Mouse (Mus musculus): Measurements from ENCODE around the gene Lrrc55. TPM values are rescaled to one million over a fixed set of nuclear protein-coding genes. Genes with fewer than 3 reads are reported as not detected.

Gene Lrrc55
- polyA plus RNA-seq, 1 experiment from 2014 or later, result 9.7 TPM

- Histone ChIP-seq H3K4me3 (replicated peaks; ENCODE audit: low read length) (no peak overlapping the region), H3K9me3 (ENCODE audit: control insufficient read depth, low read length) (no peaks in the 10 kb centered on the region), H3K36me3 (replicated peaks; ENCODE audit: control insufficient read depth, insufficient read depth) (no peaks in the 10 kb centered on the region), H3K27me3 (ENCODE audit: control insufficient read depth, insufficient read depth, low read length) (no peaks in the 10 kb centered on the region), H3K4me1 (replicated peaks; ENCODE audit: control insufficient read depth, insufficient read depth, low read length) (no peaks in the 10 kb centered on the region), H3K27ac (no peak overlapping the region), H3K4me2 (replicated peaks) (no peak overlapping the region), H3K9ac (no peak overlapping the region)
- 56% methylated on average over 6 of the region's 6 CpGs for WGBS
- DNase-seq (ENCODE audit: low spot score) (no peak), ATAC-seq (ENCODE audit: low FRiP score) (0 out of 2 replicates have a peak, but pooled peaks have one; percentile 29)
Observed at GRCm38 (mm10) chr2:85129496-85129971, 67.5 kb downstream of the Lrrc55 start.

GRCm38 (mm10) chr2:85123869-85124535, 73.0 kb downstream of the Lrrc55 start:
- 31% methylated on average over 1 of the region's 1 CpGs for WGBS
- H3K27me3 ChIP-seq (ENCODE audit: control insufficient read depth, insufficient read depth, low read length), result no peaks in the 10 kb centered on the region
- ATAC-seq (ENCODE audit: low FRiP score), result peak; percentile 93
- H3K4me3 ChIP-seq (replicated peaks; ENCODE audit: low read length), result no peak overlapping the region
- peak; percentile 80 for DNase-seq (ENCODE audit: low spot score)
- no peaks in the 10 kb centered on the region for H3K4me1 ChIP-seq (replicated peaks; ENCODE audit: control insufficient read depth, insufficient read depth, low read length)
- no peak overlapping the region for H3K9ac ChIP-seq
- no peaks in the 10 kb centered on the region for H3K9me3 ChIP-seq (ENCODE audit: control insufficient read depth, low read length)
- no peaks in the 10 kb centered on the region for H3K36me3 ChIP-seq (replicated peaks; ENCODE audit: control insufficient read depth, insufficient read depth)
- no peak overlapping the region for H3K4me2 ChIP-seq (replicated peaks)
- no peak overlapping the region for H3K27ac ChIP-seq

- Histone ChIP-seq H3K4me1 (replicated peaks; ENCODE audit: control insufficient read depth, insufficient read depth, low read length) (no peaks in the 10 kb centered on the region), H3K36me3 (replicated peaks; ENCODE audit: control insufficient read depth, insufficient read depth) (no peaks in the 10 kb centered on the region), H3K4me2 (replicated peaks) (no peak overlapping the region), H3K4me3 (replicated peaks; ENCODE audit: low read length) (no peak overlapping the region), H3K27me3 (ENCODE audit: control insufficient read depth, insufficient read depth, low read length) (no peaks in the 10 kb centered on the region), H3K9me3 (ENCODE audit: control insufficient read depth, low read length) (no peaks in the 10 kb centered on the region), H3K9ac (no peak overlapping the region), H3K27ac (no peak overlapping the region)
- ATAC-seq (ENCODE audit: low FRiP score), result peak; percentile 82
- peak; percentile 86 for DNase-seq (ENCODE audit: low spot score)
- WGBS, result 31% methylated on average over 5 of the region's 5 CpGs
Observed at GRCm38 (mm10) chr2:85123187-85123868, 73.7 kb downstream of the Lrrc55 start.

Other genes starting within 250 kb of the Lrrc55 start
- gene Prg2, start 216.7 kb downstream of the Lrrc55 start, polyA plus RNA-seq (2014; fragmentation: Nextera tagmentation; extraction: Ambion mirVana), result not detected in 2 replicates
- gene Prg3, start 209.0 kb downstream of the Lrrc55 start, polyA plus RNA-seq (2014; fragmentation: Nextera tagmentation; extraction: Ambion mirVana), result not detected in 2 replicates
- gene Ssrp1, start 160.0 kb downstream of the Lrrc55 start, polyA plus RNA-seq (2014; fragmentation: Nextera tagmentation; extraction: Ambion mirVana), result 169 and 178 TPM in 2 replicates
- 2.9 and 4.1 TPM in 2 replicates for gene P2rx3, start 159.7 kb downstream of the Lrrc55 start, polyA plus RNA-seq (2014; fragmentation: Nextera tagmentation; extraction: Ambion mirVana)
- gene Tnks1bp1, start 149.2 kb downstream of the Lrrc55 start, polyA plus RNA-seq (2014; fragmentation: Nextera tagmentation; extraction: Ambion mirVana), result 6.1 and 6.5 TPM in 2 replicates
- gene Aplnr, start 61.0 kb downstream of the Lrrc55 start, polyA plus RNA-seq (2014; fragmentation: Nextera tagmentation; extraction: Ambion mirVana), result 29.2 and 35.2 TPM in 2 replicates
- gene Olfr987, start 142.1 kb upstream of the Lrrc55 start, polyA plus RNA-seq (2014; fragmentation: Nextera tagmentation; extraction: Ambion mirVana), result not detected in 2 replicates
- not detected in 2 replicates for gene Olfr988, start 166.0 kb upstream of the Lrrc55 start, polyA plus RNA-seq (2014; fragmentation: Nextera tagmentation; extraction: Ambion mirVana)
- gene Olfr992, start 212.3 kb upstream of the Lrrc55 start, polyA plus RNA-seq (2014; fragmentation: Nextera tagmentation; extraction: Ambion mirVana), result not detected in 2 replicates
- gene Olfr993, start 217.7 kb upstream of the Lrrc55 start, polyA plus RNA-seq (2014; fragmentation: Nextera tagmentation; extraction: Ambion mirVana), result not detected in 2 replicates
- gene Olfr994, start 239.3 kb upstream of the Lrrc55 start, polyA plus RNA-seq (2014; fragmentation: Nextera tagmentation; extraction: Ambion mirVana), result 0.22 TPM in 1 of 2 replicates, not detected in the other
- gene Olfr995, start 246.4 kb upstream of the Lrrc55 start, polyA plus RNA-seq (2014; fragmentation: Nextera tagmentation; extraction: Ambion mirVana), result not detected in 2 replicates

All from hindbrain, embryonic 14.5 days (tissue).